Mouse (Mus musculus): ENCODE measurements at regions not wholly inside any gene's neighbourhood (a gene's known extent, or its start where the extent isn't known, plus 50 kb on each side); places are given as distances from the start of the nearest gene placed in this dataset.

- intact Hi-C loops (cut with DNase I): no loop called here
- no peak for DNase-seq
These were observed 157.3 kb upstream of the Zfp618 start for GRCm38 (mm10) chr4:62807926-62808552.

- intact Hi-C loops (cut with DNase I): no loop called here
- no peak for DNase-seq
These were observed 156.8 kb upstream of the Zfp618 start for GRCm38 (mm10) chr4:62808553-62808950.

- DNase-seq: no peak
- intact Hi-C loops (cut with DNase I): no loop called here
These were observed 156.3 kb upstream of the Zfp618 start for GRCm38 (mm10) chr4:62809048-62809447.

- intact Hi-C loops (cut with DNase I): no loop called here
- DNase-seq: no peak
These were observed 145.5 kb upstream of the Zfp618 start for GRCm38 (mm10) chr4:62819889-62820288.

GRCm38 (mm10) chr4:62821288-62821687, 144.1 kb upstream of the Zfp618 start:
- DNase-seq: no peak
- intact Hi-C loops (cut with DNase I): no loop called here

GRCm38 (mm10) chr4:62822568-62822967, 142.8 kb upstream of the Zfp618 start:
- intact Hi-C loops (cut with DNase I): no loop called here
- DNase-seq: peak in 1 of 2 experiments; percentile 50

- intact Hi-C loops (cut with DNase I): no loop called here
- no peak for DNase-seq
These were observed 142.3 kb upstream of the Zfp618 start for GRCm38 (mm10) chr4:62823082-62823481.

- DNase-seq: no peak
- intact Hi-C loops (cut with DNase I): no loop called here
These were observed 141.7 kb upstream of the Zfp618 start for GRCm38 (mm10) chr4:62823555-62824250.

GRCm38 (mm10) chr4:62824581-62824980, 140.8 kb upstream of the Zfp618 start:
- intact Hi-C loops (cut with DNase I): no loop called here
- no peak for DNase-seq

GRCm38 (mm10) chr4:62825256-62825655, 140.1 kb upstream of the Zfp618 start:
- intact Hi-C loops (cut with DNase I): no loop called here
- DNase-seq: no peak

GRCm38 (mm10) chr4:62828963-62829362, 136.4 kb upstream of the Zfp618 start:
- intact Hi-C loops (cut with DNase I): no loop called here
- no peak for DNase-seq

- intact Hi-C loops (cut with DNase I): no loop called here
- peak in 1 of 2 experiments; percentile 6 for DNase-seq
These were observed 131.4 kb upstream of the Zfp618 start for GRCm38 (mm10) chr4:62833944-62834343.

GRCm38 (mm10) chr4:62836875-62837274, 128.5 kb upstream of the Zfp618 start:
- DNase-seq: no peak
- intact Hi-C loops (cut with DNase I): no loop called here

GRCm38 (mm10) chr4:62850526-62850925, 114.8 kb upstream of the Zfp618 start:
- intact Hi-C loops (cut with DNase I): no loop called here
- no peak for DNase-seq

GRCm38 (mm10) chr4:62853335-62853734, 112.0 kb upstream of the Zfp618 start:
- DNase-seq: no peak
- intact Hi-C loops (cut with DNase I): no loop called here

GRCm38 (mm10) chr4:62856406-62856805, 109.0 kb upstream of the Zfp618 start:
- intact Hi-C loops (cut with DNase I): no loop called here
- DNase-seq: no peak

GRCm38 (mm10) chr4:62862756-62863155, 102.6 kb upstream of the Zfp618 start:
- intact Hi-C loops (cut with DNase I): no loop called here
- DNase-seq: no peak

GRCm38 (mm10) chr4:62870391-62870983, 94.9 kb upstream of the Zfp618 start:
- intact Hi-C loops (cut with DNase I): no loop called here
- DNase-seq: no peak

- intact Hi-C loops (cut with DNase I): no loop called here
These were observed 92.8 kb upstream of the Zfp618 start for GRCm38 (mm10) chr4:62872562-62872961.

GRCm38 (mm10) chr4:62873986-62874385, 91.4 kb upstream of the Zfp618 start:
- intact Hi-C loops (cut with DNase I): no loop called here
- no peak for DNase-seq

More at GRCm38 (mm10) chr4:62872562-62872961, 92.8 kb upstream of the Zfp618 start:
- DNase-seq: no peak

GRCm38 (mm10) chr4:62878063-62878462, 87.3 kb upstream of the Zfp618 start:
- intact Hi-C loops (cut with DNase I): no loop called here
- DNase-seq: no peak

- peak in 1 of 2 experiments; percentile 20 for DNase-seq
- intact Hi-C loops (cut with DNase I): no loop called here
These were observed 86.4 kb upstream of the Zfp618 start for GRCm38 (mm10) chr4:62878927-62879326.

Data from gastrocnemius, postnatal 36 days (tissue).